Mouse (Mus musculus) erythroblast, embryonic 14.5 days (primary cell): ENCODE measurements around the gene Tmcc2.

ENCODE experiments used
- GATA1 ChIP-seq: IDR thresholded peaks from 2 replicates; pipeline ENCODE4 v1.6.1; 2012; ENCODE audit warnings: low read length, inconsistent platforms, mixed read lengths
- TAL1 ChIP-seq: IDR thresholded peaks from 3 replicates; pipeline ENCODE4 v1.6.1; 2012; ENCODE audit warnings: low read length, inconsistent platforms, mixed read lengths

GRCm38 (mm10) chr1:132400538-132400937 lies 9.5 kb upstream of the Tmcc2 start:
- TF ChIP-seq GATA1 (no peak), TAL1 (no peak)
